In genomic region chr9:113421121-113421520, GRCm38 (mm10) we compare ENCODE assay signal across 21 mouse cellular contexts.
"Had no signal": no experiment of that assay in that cellular context is flagged by ENCODE, and none has a peak within 500 bp of the region (broad histone marks: within the 10 kb centered on the region; RNA-seq: fewer than 3 reads in every experiment).

No protein-coding gene starts in this region.

- DNase-seq: gastrocnemius, postnatal 14 days; gastrocnemius, postnatal 36 days; heart, adult 11 months; heart, adult 2 months; heart, postnatal 14 days; heart, postnatal 4 days; kidney, adult 18-20 months; kidney, adult 8-10 months; kidney, postnatal 10 days; kidney, postnatal 25 days; kidney, postnatal 4 days; liver had no signal

- H3K27ac ChIP-seq: heart, adult 2 months; heart, embryonic 13.5 days; heart, embryonic 15.5 days; hindbrain, embryonic 10.5 days; hindbrain, embryonic 12.5 days; hindbrain, embryonic 14.5 days; intestine, embryonic 15.5 days; layer of hippocampus, adult 2 months; limb, embryonic 10.5 days; limb, embryonic 12.5 days had no signal

- H3K4me3 ChIP-seq: heart, adult 2 months; heart, embryonic 13.5 days; heart, embryonic 15.5 days; hindbrain, embryonic 10.5 days; hindbrain, embryonic 12.5 days; intestine, embryonic 15.5 days; layer of hippocampus, adult 2 months; limb, embryonic 10.5 days; limb, embryonic 12.5 days had no signal
